9 mouse cellular contexts compared by ENCODE assay signal in the genomic region with DNA sequence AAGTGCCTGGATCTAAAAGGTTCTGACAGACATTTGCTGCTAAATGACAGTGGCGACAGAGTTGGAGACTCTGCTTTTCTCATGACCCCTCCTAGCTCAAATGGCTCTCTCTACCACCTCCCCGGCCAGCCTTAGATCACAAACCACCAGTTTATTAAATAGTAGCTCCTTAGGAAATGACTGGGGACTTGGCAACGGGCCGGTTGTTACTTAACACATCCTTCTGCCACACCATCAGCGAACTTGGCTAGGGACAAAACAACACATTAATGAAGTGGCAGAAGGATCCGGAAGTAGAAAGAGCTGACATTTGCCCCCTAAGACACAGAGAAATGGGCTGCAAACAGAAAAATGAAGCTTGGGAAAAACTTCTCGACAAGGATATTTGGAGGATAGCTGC.
DNase-seq lines count a peak whose midpoint lies in the region; ATAC-seq lines count a peak whose summit lies in the region.
"Had no signal": no experiment of that assay in that cellular context is flagged by ENCODE, and none has a peak within 500 bp of the region (broad histone marks: within the 10 kb centered on the region; RNA-seq: fewer than 3 reads in every experiment).

No protein-coding gene starts in this region.

- peaks cover 20% of the 10 kb centered on the region for H3K4me1 ChIP-seq in heart, embryonic 11.5 days (ENCODE audit: control insufficient read depth, insufficient read depth, low read length)
- H3K4me1 ChIP-seq in kidney, embryonic 16.5 days (ENCODE audit: insufficient read depth, low read length): peaks cover 32% of the 10 kb centered on the region
- H3K4me1 ChIP-seq in hindbrain, embryonic 14.5 days (replicated peaks; ENCODE audit: control insufficient read depth, insufficient read depth, low read length): peaks cover 19% of the 10 kb centered on the region; the same call in 1 of the 2 replicates
- peaks cover 20% of the 10 kb centered on the region for H3K4me1 ChIP-seq in hindbrain, embryonic 13.5 days (replicated peaks)

- H3K9me3 ChIP-seq in heart, embryonic 11.5 days (replicated peaks; ENCODE audit: control insufficient read depth, low read length): no peaks in the 10 kb centered on the region
- no peaks in the 10 kb centered on the region for H3K9me3 ChIP-seq in kidney, embryonic 16.5 days (ENCODE audit: low read length)
- H3K9me3 ChIP-seq in hindbrain, embryonic 14.5 days (ENCODE audit: control insufficient read depth, low read length): no peaks in the 10 kb centered on the region
- no peaks in the 10 kb centered on the region for H3K9me3 ChIP-seq in hindbrain, embryonic 13.5 days

- no peaks in the 10 kb centered on the region for H3K27me3 ChIP-seq in heart, embryonic 11.5 days (ENCODE audit: control insufficient read depth, insufficient read depth, low read length)
- no peaks in the 10 kb centered on the region for H3K27me3 ChIP-seq in kidney, embryonic 16.5 days (ENCODE audit: insufficient read depth, low read length)
- no peaks in the 10 kb centered on the region for H3K27me3 ChIP-seq in hindbrain, embryonic 14.5 days (ENCODE audit: control insufficient read depth, insufficient read depth, low read length)
- H3K27me3 ChIP-seq in hindbrain, embryonic 13.5 days: no peaks in the 10 kb centered on the region

- ATAC-seq in heart, embryonic 11.5 days (replicated peaks; ENCODE audit: insufficient number of reproducible peaks, low FRiP score, low TSS enrichment): no peak
- no peak for ATAC-seq in kidney, embryonic 16.5 days (ENCODE audit: low FRiP score, low TSS enrichment)
- no peak for ATAC-seq in hindbrain, embryonic 14.5 days (ENCODE audit: low FRiP score)
- no peak for ATAC-seq in hindbrain, embryonic 13.5 days (ENCODE audit: low FRiP score)

- H3K9ac ChIP-seq in heart, embryonic 11.5 days (ENCODE audit: low read depth, low read length): no peak overlapping the region
- no peak overlapping the region for H3K9ac ChIP-seq in kidney, embryonic 16.5 days (replicated peaks; ENCODE audit: low read length)
- H3K9ac ChIP-seq in hindbrain, embryonic 14.5 days: no peak overlapping the region
- no peak overlapping the region for H3K9ac ChIP-seq in hindbrain, embryonic 13.5 days

- no peaks in the 10 kb centered on the region for H3K36me3 ChIP-seq in heart, embryonic 11.5 days (ENCODE audit: control insufficient read depth, insufficient read depth, low read length)
- no peaks in the 10 kb centered on the region; the same call in 1 of the 2 replicates for H3K36me3 ChIP-seq in kidney, embryonic 16.5 days (ENCODE audit: insufficient read depth, low read length)
- no peaks in the 10 kb centered on the region for H3K36me3 ChIP-seq in hindbrain, embryonic 14.5 days (replicated peaks; ENCODE audit: control insufficient read depth, insufficient read depth)
- H3K36me3 ChIP-seq in hindbrain, embryonic 13.5 days: no peaks in the 10 kb centered on the region

- no peak overlapping the region for H3K4me3 ChIP-seq in heart, embryonic 11.5 days (ENCODE audit: low read depth, low read length)
- H3K4me3 ChIP-seq in kidney, embryonic 16.5 days (ENCODE audit: low read length): no peak overlapping the region
- no peak overlapping the region for H3K4me3 ChIP-seq in hindbrain, embryonic 14.5 days (replicated peaks; ENCODE audit: low read length)
- H3K4me3 ChIP-seq in hindbrain, embryonic 13.5 days: no peak overlapping the region

- no peak overlapping the region for H3K27ac ChIP-seq in heart, embryonic 11.5 days (ENCODE audit: low read depth, low read length)
- H3K27ac ChIP-seq in kidney, embryonic 16.5 days (ENCODE audit: low read length): peak overlapping the region; percentile 39; the same call in 1 of the 2 replicates
- H3K27ac ChIP-seq in hindbrain, embryonic 14.5 days: no peak overlapping the region
- H3K27ac ChIP-seq in hindbrain, embryonic 13.5 days: no peak overlapping the region

- 65% methylated on average over 7 of the region's 7 CpGs for WGBS in heart, embryonic 11.5 days (ENCODE audit: insufficient replicate concordance)
- 58% methylated on average over 7 of the region's 7 CpGs for WGBS in kidney, embryonic 16.5 days
- WGBS in hindbrain, embryonic 14.5 days: 86% methylated on average over 7 of the region's 7 CpGs
- WGBS in hindbrain, embryonic 13.5 days: 85% methylated on average over 7 of the region's 7 CpGs

- DNase-seq in heart, adult 18-20 months: peak; percentile 56 to 62
- peak; percentile 4 for DNase-seq in fat pad, adult 2 months (ENCODE audit: extremely low read depth, low read depth, low spot score)
- peak; percentile 84 for DNase-seq in lung, postnatal 25 days (ENCODE audit: low spot score)
- no peak for DNase-seq in spleen, adult 12 weeks (ENCODE audit: low spot score)
- DNase-seq in hindbrain, embryonic 14.5 days (ENCODE audit: low spot score): no peak
- DNase-seq: liver had no signal

- no peak overlapping the region for H3K4me2 ChIP-seq in heart, embryonic 11.5 days
- H3K4me2 ChIP-seq in kidney, embryonic 16.5 days (replicated peaks; ENCODE audit: low read depth, low read length): no peak overlapping the region
- no peak overlapping the region for H3K4me2 ChIP-seq in hindbrain, embryonic 14.5 days (replicated peaks)
- H3K4me2 ChIP-seq in hindbrain, embryonic 13.5 days: no peak overlapping the region

Comparison
In these comparisons a context has a peak if more than half of its experiments do, and no peak if none do; other contexts are left out.
1. DNase-seq: peak in heart, adult 18-20 months (2 of 2), fat pad, adult 2 months (single experiment) and lung, postnatal 25 days (single experiment); none in spleen, adult 12 weeks (single experiment) and hindbrain, embryonic 14.5 days (single experiment).